Mouse (Mus musculus): ENCODE data around the gene Vgll4. TPM values are rescaled to one million over a fixed set of nuclear protein-coding genes. Genes with fewer than 3 reads are reported as not detected.
"Not testable (repeated sequence)": the region's sequence is repeated elsewhere in the genome, so short reads cannot be mapped to it uniquely, and the experiment has no call there.

The Vgll4 gene
- polyA plus RNA-seq, 1 experiment from 2014 or later: 129 TPM

DNA sequence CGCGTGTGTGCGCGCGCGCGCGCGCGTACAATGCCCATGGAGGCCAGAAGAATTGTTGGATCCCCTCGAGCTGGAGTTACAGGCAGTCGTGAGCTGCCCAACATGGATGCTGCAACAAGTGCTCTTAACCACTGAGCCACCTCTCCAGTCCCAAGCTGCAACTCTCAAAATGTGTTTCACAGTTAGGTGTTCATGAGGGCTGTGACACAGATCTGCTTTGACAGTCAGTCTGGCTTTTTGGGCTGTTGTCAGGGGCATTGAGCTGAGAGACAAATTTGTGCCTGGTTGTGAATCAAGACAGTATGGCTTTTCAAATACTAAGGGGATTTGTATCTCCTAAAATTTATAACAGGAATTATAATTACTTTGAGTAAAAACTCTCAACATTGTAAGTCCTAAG is 78.5 kb downstream of the Vgll4 start:
- Histone ChIP-seq H3K27me3 (ENCODE audit: low read depth, poor library complexity, severe bottlenecking) (no peaks in the 10 kb centered on the region), H3K27ac (no peak overlapping the region; the same call in 1 of the 2 replicates), H3K36me3 (peaks cover 66% of the 10 kb centered on the region), H3K4me1 (peaks cover 78% of the 10 kb centered on the region), H3K9me3 (replicated peaks) (no peaks in the 10 kb centered on the region), H3K4me3 (no peak overlapping the region)
- no peak for DNase-seq (ENCODE audit: low spot score)
- 97% methylated on average over 12 of the region's 12 CpGs for WGBS

DNA sequence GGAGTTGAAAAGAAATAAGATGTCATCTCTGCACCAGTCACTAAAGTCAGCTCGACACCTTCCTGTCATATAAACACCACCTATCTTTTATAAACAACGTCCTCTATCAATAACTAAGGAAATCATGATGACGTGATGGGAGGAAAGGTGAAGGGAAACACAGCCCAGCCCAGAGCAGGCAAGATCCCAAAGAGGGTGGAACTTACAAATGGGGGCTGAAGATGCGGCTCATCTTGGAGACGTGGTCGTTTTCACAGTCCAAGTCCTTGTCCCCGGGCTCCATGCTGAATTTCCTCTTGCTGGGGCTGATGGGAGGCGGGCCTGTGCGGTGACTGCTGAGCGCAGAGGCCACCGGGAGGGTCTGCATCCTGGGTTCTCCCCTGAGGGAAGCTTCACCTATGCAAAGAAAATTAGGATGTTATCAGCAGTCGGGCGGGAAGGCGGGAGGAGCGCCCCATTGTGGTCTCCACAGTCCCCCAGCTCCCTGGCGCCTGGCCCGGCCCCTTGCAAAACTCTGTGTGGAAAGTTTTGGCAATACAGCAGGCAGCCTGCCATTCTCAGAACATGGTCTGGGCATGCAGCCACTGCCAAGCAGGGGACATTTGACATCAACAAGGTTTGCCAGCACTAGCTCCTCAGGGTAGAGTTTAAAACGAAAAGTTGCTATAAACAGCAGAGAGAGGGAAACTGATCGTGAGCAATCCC is 79.2 kb downstream of the Vgll4 start:
- Histone ChIP-seq H3K27ac (peak overlapping the region; percentile 42; the same call in 1 of the 2 replicates), H3K4me1 (peaks cover 85% of the 10 kb centered on the region), H3K9me3 (replicated peaks) (no peaks in the 10 kb centered on the region), H3K4me3 (no peak overlapping the region), H3K36me3 (peaks cover 66% of the 10 kb centered on the region), H3K27me3 (ENCODE audit: low read depth, poor library complexity, severe bottlenecking) (no peaks in the 10 kb centered on the region)
- WGBS: 62% methylated on average over 19 of the region's 19 CpGs
- no peak for DNase-seq (ENCODE audit: low spot score)

DNA sequence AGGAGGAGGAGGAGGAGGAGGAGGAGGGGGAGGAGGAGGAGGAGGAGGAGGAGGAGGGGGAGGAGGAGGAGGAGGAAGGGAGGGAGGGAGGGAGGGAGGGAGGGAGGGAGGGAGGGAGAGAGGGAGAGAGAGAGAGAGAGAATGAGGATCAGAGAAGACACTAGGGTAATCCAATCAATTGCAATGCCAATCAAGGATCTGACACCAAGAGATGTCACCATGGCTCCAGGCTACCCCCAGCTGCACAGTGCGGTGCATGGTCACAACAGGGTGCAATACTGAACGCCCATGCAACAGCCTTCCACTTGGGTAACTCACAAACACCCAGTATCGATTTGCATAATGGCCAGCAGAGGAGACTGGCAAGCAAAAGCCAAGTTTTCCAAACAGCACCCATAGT is 79.8 kb downstream of the Vgll4 start:
- peaks cover 89% of the 10 kb centered on the region for H3K4me1 ChIP-seq
- 80% methylated on average over 3 of the region's 3 CpGs for WGBS
- H3K36me3 ChIP-seq: peaks cover 66% of the 10 kb centered on the region
- not testable (repeated sequence) for H3K27me3 ChIP-seq (ENCODE audit: low read depth, poor library complexity, severe bottlenecking); H3K9me3 ChIP-seq (replicated peaks); H3K27ac ChIP-seq; DNase-seq (ENCODE audit: low spot score); H3K4me3 ChIP-seq

DNA sequence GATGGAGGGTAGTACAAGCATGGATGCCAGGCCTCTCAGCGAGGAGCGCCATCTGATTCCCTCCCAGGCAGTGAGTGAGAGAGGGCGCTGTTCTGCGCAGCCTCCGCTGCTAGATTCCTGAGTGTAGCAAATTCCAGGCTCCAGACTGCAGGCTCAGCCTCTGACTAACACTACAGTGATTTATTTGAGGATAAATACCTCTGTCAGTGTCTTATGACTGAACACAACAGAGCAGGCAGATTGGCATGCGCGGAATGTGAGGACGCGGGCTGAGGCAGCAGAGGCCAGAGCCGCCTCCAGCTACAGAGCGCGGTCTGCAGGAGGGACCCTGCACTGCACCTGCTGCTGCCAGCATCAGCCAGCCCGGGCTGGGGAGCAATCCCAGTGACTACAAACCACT is 80.9 kb downstream of the Vgll4 start:
- H3K9me3 ChIP-seq (replicated peaks): no peaks in the 10 kb centered on the region
- H3K4me1 ChIP-seq: peaks cover 91% of the 10 kb centered on the region
- H3K27ac ChIP-seq: peak overlapping the region; percentile 67
- peaks cover 76% of the 10 kb centered on the region for H3K36me3 ChIP-seq
- WGBS: 25% methylated on average over 13 of the region's 13 CpGs
- no peak overlapping the region for H3K4me3 ChIP-seq
- no peaks in the 10 kb centered on the region for H3K27me3 ChIP-seq (ENCODE audit: low read depth, poor library complexity, severe bottlenecking)
- DNase-seq (ENCODE audit: low spot score): peak; percentile 74

DNA sequence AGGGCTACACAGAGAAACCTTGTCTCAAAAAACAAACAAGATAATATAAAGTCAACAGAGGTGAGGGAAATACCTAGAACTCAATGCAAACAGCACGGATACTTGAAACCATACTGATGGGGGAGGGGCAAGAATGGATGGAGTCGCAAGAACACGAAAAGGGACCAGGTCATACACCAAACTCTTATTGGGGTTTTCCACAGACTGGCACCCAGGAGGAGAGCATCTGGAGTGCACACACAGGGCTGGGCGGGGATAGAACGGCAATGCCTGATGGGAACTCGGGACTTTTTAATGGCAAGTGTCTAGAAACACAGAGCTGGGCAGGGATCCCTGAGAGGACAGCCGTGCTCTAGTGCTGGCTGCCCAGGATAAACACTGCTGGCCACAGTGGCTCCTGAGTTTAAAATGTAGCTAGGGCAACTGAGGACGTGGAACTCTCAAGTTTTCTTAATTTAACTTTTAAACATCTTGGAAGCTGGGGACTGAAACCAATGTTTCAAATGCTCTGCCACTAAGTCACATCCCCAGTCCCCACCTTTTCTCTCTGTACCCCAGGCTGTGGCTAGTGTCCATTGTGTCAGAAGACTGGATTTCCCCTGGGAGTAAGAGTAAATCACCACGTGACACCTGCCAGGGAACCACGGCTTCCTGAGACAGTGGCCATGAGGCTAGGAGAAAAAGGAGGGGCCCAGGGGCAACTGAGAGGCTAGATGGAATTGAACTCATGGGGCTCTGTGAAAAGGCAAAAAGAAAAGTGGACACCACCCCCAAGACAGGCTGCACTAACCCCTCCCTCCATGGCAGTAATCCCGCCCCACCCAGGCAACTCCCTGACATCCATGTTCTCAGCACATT is 83.1 kb downstream of the Vgll4 start:
- H3K9me3 ChIP-seq (replicated peaks): no peaks in the 10 kb centered on the region
- peaks cover 70% of the 10 kb centered on the region for H3K36me3 ChIP-seq
- peak overlapping the region; percentile 37; the same call in 1 of the 2 replicates for H3K27ac ChIP-seq
- DNase-seq (ENCODE audit: low spot score): no peak
- H3K4me1 ChIP-seq: peaks cover 91% of the 10 kb centered on the region
- WGBS: 78% methylated on average over 11 of the region's 11 CpGs
- H3K27me3 ChIP-seq (ENCODE audit: low read depth, poor library complexity, severe bottlenecking): no peaks in the 10 kb centered on the region
- H3K4me3 ChIP-seq: no peak overlapping the region

DNA sequence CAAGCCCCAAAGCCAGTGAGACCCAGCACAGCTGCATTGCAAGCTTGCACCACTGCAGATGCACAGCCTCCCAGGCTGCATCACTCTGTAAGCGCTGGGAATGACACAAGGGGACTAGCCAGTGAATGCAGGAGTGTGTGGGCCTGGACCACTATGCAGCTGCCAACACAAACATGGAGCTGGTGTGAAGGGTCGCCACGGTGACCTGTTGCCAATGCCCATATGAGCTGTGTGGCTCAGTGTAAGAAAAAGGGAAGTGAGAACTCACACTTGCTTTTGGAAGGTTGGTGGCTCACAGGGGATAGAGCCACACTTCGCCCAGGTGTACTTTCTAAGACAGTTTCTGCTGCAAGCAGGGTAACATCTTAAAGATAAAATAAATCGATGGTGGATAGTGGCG is 83.8 kb downstream of the Vgll4 start:
- H3K27ac ChIP-seq: peak overlapping the region; percentile 74; the same call in 1 of the 2 replicates
- DNase-seq (ENCODE audit: low spot score): no peak

DNA sequence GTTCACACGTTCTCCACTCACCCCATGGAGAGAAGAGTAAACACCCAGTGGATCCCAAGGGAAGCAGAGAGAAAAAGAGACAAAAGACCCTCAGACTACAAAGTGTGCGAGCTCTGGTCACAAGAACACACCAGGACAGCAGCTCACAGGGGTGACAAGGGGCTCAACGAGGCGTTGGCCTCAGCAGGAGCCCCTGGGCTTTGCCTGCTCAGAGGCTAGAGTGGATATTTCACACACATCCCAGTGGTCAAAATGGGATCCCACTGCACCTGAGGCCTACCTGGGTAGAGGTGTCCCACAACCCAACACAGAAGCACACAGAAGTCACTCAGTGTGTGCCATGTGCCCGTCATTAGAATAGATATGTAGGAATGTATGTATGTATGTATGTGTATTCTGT is 84.7 kb downstream of the Vgll4 start:
- no peak overlapping the region for H3K4me3 ChIP-seq
- WGBS: 84% methylated on average over 5 of the region's 5 CpGs
- no peak for DNase-seq (ENCODE audit: low spot score)
- no peaks in the 10 kb centered on the region for H3K9me3 ChIP-seq (replicated peaks)
- no peaks in the 10 kb centered on the region for H3K27me3 ChIP-seq (ENCODE audit: low read depth, poor library complexity, severe bottlenecking)
- H3K36me3 ChIP-seq: peaks cover 68% of the 10 kb centered on the region
- H3K4me1 ChIP-seq: peaks cover 90% of the 10 kb centered on the region
- peak overlapping the region; percentile 91; the same call in 1 of the 2 replicates for H3K27ac ChIP-seq

More for the DNA sequence above, 83.8 kb downstream of the Vgll4 start:
- 92% methylated on average over 6 of the region's 6 CpGs for WGBS
- H3K36me3 ChIP-seq: peaks cover 70% of the 10 kb centered on the region
- no peak overlapping the region for H3K4me3 ChIP-seq
- no peaks in the 10 kb centered on the region for H3K27me3 ChIP-seq (ENCODE audit: low read depth, poor library complexity, severe bottlenecking)
- no peaks in the 10 kb centered on the region for H3K9me3 ChIP-seq (replicated peaks)
- H3K4me1 ChIP-seq: peaks cover 90% of the 10 kb centered on the region

DNA sequence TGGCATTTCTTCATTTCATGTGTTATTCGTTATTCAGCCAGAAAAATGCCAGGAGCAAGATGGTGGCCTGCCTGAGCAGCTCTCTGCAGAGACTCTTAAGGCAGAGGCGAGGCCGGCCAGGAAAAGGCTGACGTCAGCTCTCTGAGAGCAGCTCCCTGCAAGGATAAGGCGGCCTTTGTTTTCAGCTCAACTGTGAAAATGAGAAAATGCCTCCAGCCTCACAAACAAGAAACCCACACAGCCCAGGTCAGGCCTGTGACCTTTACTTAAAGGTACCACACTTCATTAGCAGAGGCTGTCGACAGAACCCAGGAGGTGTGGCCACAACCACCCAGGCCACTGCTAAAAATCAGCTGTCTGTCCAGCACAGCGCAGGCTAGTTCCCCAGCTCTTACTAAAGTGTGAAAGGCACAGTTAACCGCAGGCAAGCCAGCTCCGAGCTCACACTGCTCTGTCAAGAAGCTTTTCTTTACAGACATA is 86.5 kb downstream of the Vgll4 start:
- Histone ChIP-seq H3K27me3 (ENCODE audit: low read depth, poor library complexity, severe bottlenecking) (no peaks in the 10 kb centered on the region), H3K4me3 (peak overlapping the region; percentile 26)

DNA sequence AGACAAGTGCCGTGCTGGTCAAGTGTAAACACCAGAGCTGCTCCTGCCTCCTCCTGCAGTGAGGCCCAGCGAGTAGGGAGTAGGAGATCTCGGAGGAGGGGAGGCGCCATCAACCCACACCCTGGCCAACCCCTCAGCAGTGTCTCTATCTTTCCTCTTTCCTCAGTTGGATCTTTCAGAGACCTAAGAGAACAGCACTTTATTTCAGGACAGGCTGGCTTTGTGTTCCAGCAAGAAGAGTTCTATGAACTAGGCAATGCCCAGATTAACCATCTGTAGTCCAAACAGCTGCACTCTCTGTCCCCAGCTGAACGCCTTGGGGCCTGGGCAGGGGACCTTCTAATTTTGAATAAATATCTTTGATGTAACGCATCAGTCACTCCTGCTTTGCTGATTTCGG is 87.1 kb downstream of the Vgll4 start:
- Histone ChIP-seq H3K4me3 (peak overlapping the region; percentile 26), H3K27ac (peak overlapping the region; percentile 91), H3K36me3 (peaks cover 54% of the 10 kb centered on the region), H3K9me3 (replicated peaks) (no peaks in the 10 kb centered on the region), H3K27me3 (ENCODE audit: low read depth, poor library complexity, severe bottlenecking) (no peaks in the 10 kb centered on the region), H3K4me1 (peaks cover 85% of the 10 kb centered on the region)
- WGBS: 45% methylated on average over 7 of the region's 7 CpGs
- DNase-seq (ENCODE audit: low spot score): no peak

More for the DNA sequence above, 86.5 kb downstream of the Vgll4 start:
- Histone ChIP-seq H3K9me3 (replicated peaks) (no peaks in the 10 kb centered on the region), H3K4me1 (peaks cover 84% of the 10 kb centered on the region), H3K36me3 (peaks cover 60% of the 10 kb centered on the region), H3K27ac (peak overlapping the region; percentile 91)
- 2% methylated on average over 9 of the region's 9 CpGs for WGBS
- peak; percentile 83 for DNase-seq (ENCODE audit: low spot score)

DNA sequence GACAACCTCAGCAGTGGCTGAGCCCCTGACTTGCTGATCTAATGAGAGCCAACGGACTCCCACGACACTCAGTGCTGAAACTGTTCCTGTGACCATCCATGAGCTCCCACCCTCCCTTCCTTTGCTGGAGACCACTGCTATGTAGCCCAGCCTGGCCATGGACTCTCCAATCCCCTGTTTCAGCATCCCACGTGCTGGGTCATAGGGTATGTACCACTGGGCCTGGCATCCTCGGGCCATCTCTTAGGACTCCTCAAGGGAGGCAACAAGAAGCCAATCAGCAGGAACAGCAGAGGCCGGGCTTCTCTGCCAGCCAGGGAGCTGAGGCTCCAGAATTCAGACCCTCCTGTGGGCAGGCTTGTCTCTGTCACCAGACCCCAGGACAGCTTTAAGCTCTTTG is 87.6 kb downstream of the Vgll4 start:
- peaks cover 50% of the 10 kb centered on the region for H3K36me3 ChIP-seq
- H3K4me1 ChIP-seq: peaks cover 85% of the 10 kb centered on the region
- no peaks in the 10 kb centered on the region for H3K27me3 ChIP-seq (ENCODE audit: low read depth, poor library complexity, severe bottlenecking)
- DNase-seq (ENCODE audit: low spot score): no peak
- peak overlapping the region; percentile 91 for H3K27ac ChIP-seq
- H3K4me3 ChIP-seq: peak overlapping the region; percentile 26
- H3K9me3 ChIP-seq (replicated peaks): no peaks in the 10 kb centered on the region
- WGBS: 73% methylated on average over 5 of the region's 5 CpGs

DNA sequence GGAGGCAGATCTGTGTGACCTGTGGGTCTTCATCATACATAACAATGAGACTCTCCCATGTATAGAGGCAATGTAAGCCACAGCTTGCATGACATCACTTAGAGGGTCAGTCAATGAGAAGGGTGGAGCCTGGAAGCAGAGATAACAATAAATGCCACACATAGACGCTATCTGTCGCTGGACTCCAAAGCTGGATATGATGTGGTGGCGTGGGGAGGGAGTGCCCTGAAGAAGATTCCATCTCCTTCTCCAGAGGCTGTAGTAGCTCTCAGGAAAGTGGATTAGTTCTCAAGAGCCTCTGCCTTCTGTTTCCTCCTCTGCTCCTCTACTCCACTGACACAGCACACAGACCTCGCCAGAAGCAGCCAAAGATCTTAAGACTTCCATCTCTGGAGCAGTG is 89.0 kb downstream of the Vgll4 start:
- peaks cover 85% of the 10 kb centered on the region for H3K4me1 ChIP-seq
- no peak overlapping the region for H3K4me3 ChIP-seq
- no peaks in the 10 kb centered on the region for H3K27me3 ChIP-seq (ENCODE audit: low read depth, poor library complexity, severe bottlenecking)
- H3K27ac ChIP-seq: no peak overlapping the region
- no peaks in the 10 kb centered on the region for H3K9me3 ChIP-seq (replicated peaks)
- no peak for DNase-seq (ENCODE audit: low spot score)
- H3K36me3 ChIP-seq: peaks cover 36% of the 10 kb centered on the region
- 87% methylated on average over 4 of the region's 4 CpGs for WGBS

DNA sequence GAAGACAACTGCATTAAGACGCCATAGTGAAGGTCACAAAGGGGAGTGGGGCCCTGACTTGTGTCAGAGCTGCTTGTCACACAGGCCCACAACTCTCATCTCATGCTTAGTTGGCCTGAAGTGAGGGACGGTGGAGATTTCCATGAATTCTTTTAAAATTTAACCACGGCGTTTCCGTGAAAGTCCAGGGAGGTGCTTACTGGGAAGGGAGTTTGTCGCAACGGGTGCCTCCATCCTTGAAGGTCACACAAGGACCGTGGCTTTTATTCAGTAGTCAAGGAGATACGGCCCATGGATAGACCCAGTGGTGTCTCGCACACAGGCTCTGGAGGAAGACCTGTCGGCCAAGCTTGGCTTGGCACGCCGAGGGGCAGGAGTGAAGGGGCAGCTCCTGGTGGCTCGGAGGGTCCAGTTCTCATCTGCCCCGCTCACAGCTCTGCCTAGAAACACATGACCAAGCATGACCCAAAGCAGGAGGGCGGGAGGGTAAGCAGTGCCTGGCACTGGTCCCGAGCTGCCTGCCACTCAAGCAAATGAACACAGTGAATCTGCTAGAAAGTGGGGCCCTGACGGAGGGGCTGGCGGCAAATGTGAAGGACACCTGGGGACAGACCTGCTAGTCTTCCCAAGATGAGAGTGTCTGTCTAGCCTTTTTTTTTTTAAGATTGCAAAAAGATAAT is 90.8 kb downstream of the Vgll4 start:
- DNase-seq (ENCODE audit: low spot score): no peak
- Histone ChIP-seq H3K4me1 (peaks cover 87% of the 10 kb centered on the region), H3K27ac (peak overlapping the region; percentile 25; the same call in 1 of the 2 replicates), H3K9me3 (replicated peaks) (no peaks in the 10 kb centered on the region), H3K36me3 (peaks cover 18% of the 10 kb centered on the region), H3K27me3 (ENCODE audit: low read depth, poor library complexity, severe bottlenecking) (no peaks in the 10 kb centered on the region), H3K4me3 (no peak overlapping the region)
- WGBS: 90% methylated on average over 19 of the region's 19 CpGs

Data from limb, embryonic 10.5 days (tissue).